Mouse (Mus musculus) frontal cortex, postnatal 10 days (tissue): ENCODE measurements at regions not wholly inside any gene's neighbourhood (a gene's known extent, or its start where the extent isn't known, plus 50 kb on each side); places are given as distances from the start of the nearest gene placed in this dataset.
"Not testable (repeated sequence)": the region's sequence is repeated elsewhere in the genome, so short reads cannot be mapped to it uniquely, and the experiment has no call there.

ENCODE experiments used
- DNase-seq, 2 experiments: peaks; one replicate each; pipeline ENCODE4 v3.0.0; 2022; ENCODE audit warnings: low spot score in 2 of 2, mixed read lengths in 1 of 2

DNA sequence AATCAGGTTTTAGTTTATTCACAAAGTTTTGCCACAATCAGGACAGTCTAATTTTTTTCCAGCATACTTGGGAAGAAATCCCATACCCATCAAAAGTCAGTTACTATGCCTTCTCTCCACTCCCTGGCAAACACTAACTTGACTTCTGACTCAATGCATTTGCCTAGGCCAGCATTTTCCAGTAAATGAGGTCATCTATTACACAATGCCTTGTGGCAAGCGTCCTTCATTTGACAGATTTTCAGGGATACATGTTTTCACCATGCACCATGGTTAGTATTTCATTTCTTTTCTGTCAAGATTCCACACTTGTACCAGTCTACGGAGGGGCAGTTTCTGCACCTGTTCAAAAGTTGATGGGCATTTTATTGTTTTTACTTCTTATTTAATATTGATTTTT lies 88.4 kb upstream of the Slc2a12 start:
- not testable (repeated sequence) for DNase-seq

DNA sequence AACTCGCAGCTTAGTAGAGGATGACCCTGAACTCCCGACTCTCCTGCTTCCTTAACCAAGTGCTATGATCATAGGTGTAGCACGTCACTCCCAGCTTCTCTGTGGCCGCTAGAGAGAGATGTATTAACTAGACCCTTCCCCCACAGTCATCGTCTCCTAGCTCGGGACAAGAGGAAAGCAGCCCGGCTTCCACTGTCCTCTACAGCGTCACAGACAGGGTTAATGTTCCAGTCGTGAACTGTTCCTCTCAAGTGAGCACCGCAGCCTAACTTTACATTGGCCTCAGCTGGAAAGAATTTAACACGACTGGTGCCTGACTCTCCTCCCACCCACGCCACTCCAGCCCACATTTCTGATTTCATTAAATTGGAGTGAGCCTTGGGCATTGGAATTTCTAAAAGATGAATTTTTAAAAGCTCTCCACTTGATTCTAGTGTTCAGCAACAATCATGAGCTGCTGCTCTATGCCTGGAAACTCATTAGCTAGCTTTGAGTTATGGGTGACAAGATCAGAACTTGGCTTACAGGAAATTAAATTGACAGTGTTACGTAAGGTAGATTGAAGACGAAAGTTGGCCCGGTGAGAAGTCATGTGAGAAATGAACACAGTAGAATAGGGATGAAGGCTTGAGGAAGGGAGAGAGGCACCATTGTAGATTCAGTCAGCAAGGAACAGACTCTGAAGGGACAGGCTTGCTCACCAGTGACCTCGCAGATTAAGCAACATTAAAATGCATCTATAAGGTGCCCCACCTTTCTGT lies 75.4 kb upstream of the Slc2a12 start:
- DNase-seq = not testable (repeated sequence)

DNA sequence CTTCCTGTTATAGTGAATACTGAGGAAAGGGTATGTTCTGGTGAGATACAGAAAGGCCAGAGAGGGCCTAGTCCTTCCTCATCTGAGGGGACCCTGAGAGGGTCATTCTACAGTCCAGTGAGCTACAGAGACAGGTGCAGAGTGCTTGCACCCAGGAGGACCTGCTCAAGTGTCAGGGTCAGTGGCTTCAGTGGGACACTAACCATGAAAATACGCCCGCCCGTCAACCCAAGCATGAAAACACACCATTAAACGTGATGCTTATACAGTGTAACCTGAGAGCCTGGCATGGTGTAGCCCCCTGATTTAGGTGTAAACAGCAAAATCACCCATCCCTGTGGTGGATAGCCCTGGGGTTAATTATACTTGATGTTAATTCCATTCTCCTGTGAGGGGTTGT lies 70.8 kb upstream of the Slc2a12 start:
- DNase-seq = not testable (repeated sequence)

DNA sequence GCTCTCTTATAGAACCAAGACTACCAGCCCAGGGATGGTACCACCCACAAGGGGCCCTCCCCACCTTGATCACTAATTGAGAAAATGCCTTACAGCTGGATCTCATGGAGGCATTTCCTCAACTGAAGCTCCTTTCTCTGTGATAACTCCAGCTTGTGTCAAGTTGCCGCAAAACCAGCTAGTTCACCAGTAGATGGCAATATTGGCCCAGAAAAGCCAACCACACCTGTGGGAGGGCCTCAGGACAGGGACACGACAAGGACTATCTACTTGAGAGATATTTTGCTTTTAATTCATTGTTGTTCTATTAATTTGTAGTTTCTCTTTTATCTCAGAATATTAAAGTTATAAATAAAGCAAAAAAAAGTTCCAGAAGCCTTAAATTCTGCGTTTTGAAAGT lies 65.4 kb upstream of the Slc2a12 start:
- DNase-seq = peak in 1 of 2 experiments; percentile 35

DNA sequence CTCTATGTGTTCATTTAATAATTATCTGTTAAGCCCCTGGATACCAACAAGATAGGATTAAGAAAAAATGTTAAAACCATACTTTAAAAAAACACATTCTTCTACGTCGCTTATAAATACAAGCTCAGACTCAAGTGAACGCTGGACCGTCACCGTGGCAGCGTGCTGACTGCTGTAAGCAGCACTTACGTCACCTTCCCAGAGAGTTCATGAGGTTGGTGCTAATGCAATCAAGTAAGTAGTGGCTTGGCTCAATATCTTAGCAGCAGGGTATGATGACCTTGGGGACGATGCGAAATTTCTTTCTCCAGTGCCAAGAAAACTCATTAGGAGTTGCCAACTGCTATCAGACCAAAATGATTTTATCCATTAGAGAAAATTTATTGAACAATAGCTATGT lies 63.5 kb upstream of the Slc2a12 start:
- not testable (repeated sequence) for DNase-seq

DNA sequence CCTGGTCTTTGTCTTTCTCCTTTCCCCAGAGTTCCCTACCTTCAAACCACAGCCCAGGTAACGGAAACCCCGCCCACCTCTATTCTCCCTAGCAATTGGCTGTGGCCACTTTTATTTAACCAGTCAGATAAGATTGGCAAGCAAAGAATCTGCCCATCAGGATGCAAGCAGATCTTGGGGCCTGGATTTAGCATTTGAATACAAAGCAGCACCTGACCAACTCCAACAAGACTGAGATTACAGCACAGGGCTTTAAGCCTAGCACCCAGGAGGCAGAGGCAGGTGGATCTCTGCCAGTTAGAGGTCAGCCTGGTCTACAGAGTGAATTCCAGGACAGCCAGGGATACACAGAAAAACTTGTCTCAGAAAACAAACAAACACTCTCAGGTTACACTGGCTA lies 61.5 kb upstream of the Slc2a12 start:
- DNase-seq = not testable (repeated sequence)

DNA sequence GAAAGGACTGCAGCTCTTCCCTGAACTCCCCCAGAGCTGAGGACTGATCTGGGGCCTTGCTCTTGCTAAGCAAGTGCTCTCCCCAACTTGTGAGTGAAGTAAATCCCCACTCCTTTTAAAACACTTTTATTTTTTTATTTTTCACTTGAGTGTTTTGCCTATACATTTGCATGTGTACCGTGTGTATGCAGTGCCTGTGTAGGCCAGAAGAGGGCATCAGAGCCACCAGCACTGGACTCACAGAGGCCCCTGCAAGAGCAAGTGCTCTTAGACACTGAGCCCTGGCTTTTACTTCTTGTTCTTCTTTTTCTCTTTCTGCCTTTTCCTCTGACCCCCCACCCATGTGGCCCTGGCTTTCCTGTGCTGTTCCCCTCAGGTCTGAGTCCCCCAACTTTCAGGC lies 56.2 kb upstream of the Slc2a12 start:
- not testable (repeated sequence) for DNase-seq

DNA sequence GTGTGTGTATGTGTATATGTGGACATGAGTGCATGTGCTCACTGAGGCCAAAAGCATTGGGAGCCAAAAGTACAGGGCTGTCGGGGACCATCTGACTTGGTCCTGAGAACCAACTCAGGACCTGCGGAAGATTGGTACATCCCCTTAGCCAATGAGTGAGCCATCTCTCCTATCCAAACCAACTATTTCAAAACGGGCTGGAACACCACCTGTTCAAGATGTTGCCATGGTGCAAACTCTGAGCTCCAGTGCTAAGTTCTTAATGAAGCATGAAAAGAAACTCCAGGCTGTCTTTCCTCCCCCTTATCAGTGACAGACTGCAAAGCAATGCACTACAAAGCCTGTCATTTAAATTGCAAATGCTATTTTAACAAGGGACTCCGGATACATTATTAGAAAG lies 53.1 kb upstream of the Slc2a12 start:
- not testable (repeated sequence) for DNase-seq

DNA sequence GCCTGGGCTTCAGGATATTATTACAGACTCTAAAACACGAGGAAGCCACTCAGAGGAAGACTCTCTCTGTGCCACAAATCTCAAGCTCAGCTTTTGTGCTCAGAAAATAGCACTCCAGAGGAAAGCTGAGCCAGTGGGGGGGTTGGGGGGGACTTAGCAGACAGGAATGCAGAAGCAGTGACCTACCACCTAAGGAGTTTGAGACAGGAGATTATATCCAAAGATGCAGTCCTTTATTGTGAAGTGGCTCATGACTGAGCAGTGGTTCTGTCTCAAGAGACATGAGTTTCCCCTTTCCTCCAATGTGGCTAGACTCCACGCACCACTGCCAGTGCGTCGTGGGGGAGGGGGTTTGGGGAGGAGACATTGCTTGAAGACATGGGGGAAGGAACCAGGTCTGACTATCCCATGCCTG lies 52.6 kb upstream of the Slc2a12 start:
- DNase-seq = not testable (repeated sequence)

DNA sequence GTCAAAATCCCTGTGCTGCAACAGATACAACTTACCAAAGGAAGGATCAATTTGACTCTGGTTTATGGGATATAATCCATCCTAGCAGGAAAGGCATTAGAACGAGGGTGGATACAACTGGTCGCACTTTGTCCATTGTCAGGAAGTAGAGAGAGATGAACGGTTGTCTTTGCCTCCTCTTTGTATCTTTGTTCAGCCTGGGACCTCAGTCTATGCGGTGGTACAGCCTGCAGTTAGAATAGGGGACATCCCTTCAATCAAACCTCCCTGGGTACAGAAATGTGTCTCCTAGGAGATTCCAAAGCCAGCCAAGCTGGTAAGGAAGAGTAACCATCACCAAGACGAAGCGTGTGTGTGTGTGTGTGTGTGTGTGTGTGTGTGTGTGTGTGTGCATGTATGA lies 52.1 kb upstream of the Slc2a12 start:
- not testable (repeated sequence) for DNase-seq
